Mouse (Mus musculus) thymus, postnatal 4 days (tissue): Measurements from ENCODE around the gene Exoc6.
"Not testable (repeated sequence)": the region's sequence is repeated elsewhere in the genome, so short reads cannot be mapped to it uniquely, and the experiment has no call there.

Experiments
- DNase-seq: peaks from one replicate; pipeline ENCODE4 v3.0.0; 2021

The Exoc6 gene

DNA sequence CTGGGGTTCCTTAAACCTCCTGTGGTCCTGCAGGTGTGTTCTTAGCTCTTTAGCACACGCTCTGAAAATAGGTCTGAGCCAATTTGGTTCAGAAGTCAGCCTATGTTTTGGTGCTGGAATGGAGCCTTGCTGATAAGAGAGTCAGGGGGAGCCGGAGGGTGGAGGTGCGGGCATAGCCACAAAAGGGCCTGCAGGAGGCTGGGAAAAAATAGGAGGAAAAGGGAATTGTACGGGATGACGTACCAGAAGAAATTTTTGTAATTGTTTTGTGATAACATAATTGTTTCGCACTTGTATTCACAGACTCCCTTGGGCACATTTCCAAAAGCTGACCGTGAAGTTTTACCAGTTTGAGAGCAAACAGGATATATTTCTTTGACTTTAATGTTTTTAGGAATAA is 10.0 kb upstream of the Exoc6 start:
- no peak for DNase-seq

GRCm38 (mm10) chr19:37543537-37544326 is 6.5 kb upstream of the Exoc6 start:
- DNase-seq: peak; percentile 31

DNA sequence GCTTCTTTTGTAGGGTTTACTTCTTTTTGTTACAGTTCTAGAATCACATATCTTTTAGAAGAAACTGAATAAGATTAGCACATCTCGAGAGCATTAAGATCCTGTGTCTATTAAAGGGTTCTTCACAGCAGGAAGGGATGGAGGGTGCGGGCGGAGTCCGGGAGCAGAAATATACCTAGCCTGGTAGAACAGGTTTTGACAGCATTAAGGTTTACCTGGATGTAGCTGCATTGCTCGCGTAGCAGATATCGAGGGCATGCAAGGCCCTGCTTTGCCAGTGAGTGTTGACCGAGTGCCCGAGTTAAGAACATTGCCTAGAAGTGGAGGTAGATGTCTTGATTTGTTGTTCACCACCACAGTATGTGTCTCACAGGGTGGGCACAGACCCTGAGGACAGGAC is 5.7 kb upstream of the Exoc6 start:
- DNase-seq: no peak

GRCm38 (mm10) chr19:37545231-37545630 is 5.0 kb upstream of the Exoc6 start:
- DNase-seq: no peak

DNA sequence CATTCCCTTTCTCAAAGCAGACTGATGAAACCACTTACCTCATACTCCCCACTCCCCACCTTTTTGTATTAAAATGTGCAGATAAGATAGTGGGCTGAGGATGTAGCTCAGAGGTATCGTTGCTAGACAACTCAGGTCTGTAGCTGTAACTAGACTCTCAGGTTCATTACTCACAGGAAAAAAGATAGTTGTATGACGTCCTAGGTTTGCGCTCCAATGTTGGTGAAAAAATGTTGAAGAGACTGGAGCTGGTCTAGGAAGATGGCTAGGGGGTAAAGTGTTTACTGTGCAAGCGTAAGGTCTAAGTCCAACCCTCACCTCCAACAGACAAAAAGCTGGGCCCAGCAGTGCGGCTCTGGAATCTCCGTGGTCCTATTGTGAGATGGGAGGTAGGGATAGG is 4.5 kb upstream of the Exoc6 start:
- DNase-seq: no peak

DNA sequence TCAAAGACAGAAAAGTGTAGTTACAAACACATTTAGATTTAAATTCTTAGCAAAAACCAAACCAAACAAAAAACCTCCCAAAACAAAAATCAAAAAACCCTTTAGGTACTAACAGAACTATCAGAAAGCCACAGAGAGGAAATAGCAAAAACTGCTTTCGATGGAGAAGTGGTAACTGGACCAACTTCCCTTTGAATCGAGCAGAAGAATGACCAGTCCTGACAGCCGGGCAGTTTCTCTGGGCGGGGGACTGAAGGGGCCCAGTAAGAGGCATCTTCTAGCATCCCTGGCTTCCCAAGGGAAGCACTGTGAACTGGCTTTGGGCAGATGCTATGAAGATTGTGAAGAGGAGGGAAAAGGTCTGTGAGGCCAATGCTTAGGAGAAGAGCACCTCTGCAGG is 3.4 kb upstream of the Exoc6 start:
- DNase-seq: no peak

DNA sequence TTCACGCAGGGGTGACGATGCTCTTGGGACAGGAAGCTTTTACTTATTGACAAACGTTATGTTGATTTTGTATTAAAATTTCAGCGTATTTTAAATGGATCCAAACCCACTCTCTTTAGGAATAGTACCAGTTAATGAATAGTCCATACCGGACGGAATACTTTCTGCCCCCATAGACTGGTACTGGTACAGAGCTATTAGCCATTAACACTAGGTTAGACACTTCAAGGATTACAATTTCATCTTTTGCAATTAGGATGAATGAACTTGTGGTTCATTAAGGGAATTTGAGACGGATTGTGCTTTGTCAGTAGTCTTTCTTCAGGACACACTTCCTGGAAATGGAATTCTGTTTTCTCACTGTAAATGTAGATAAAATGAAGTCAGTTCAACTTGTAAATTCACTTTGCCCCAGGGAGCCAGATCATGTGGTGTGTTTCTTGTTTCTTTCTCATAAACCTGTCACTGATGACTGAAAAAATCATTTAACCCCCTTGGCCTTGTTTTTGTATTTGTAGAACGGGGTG is 885 bp downstream of the Exoc6 start:
- DNase-seq: no peak

GRCm38 (mm10) chr19:37553376-37554265 is 3.4 kb downstream of the Exoc6 start:
- DNase-seq: no peak

GRCm38 (mm10) chr19:37554266-37554650 is 4.0 kb downstream of the Exoc6 start:
- not testable (repeated sequence) for DNase-seq

DNA sequence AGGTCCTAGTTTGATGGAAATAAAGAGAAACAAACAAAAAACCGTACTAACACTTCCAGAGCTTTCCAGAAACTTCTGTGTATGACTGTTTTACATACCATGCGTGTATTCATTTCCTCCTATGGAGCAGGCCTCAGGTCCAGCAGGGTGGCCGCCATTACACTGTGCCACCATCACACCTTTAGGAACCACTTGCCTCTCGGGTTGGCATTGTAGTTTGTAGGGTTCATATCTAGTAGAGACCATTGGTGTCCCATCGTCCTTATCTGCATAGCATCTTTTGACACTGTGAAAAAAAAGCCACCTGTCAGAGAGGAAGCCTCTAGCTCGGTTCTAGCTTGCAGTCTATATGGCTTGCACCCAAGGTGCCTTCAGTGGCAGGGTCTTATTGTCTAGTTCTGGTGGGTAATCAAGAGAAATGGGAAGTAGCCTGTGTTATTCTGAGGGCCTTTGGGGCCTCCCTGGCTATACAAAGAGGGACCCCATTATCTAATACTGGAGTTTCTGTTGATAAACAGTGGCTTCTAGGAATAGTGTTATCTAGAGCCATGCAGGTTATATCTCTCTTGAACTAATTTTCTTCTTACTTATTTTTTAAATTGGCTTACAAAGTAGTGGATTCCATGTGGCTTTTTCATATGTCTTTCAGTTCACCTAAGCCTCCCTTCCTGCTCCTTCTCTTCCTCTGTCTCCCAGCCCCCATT is 5.8 kb downstream of the Exoc6 start:
- DNase-seq: no peak

- no peak for DNase-seq
Measured at GRCm38 (mm10) chr19:37557898-37558297, 7.7 kb downstream of the Exoc6 start.

- DNase-seq: peak; percentile 70
Measured at GRCm38 (mm10) chr19:37559286-37560079, 9.3 kb downstream of the Exoc6 start.

DNA sequence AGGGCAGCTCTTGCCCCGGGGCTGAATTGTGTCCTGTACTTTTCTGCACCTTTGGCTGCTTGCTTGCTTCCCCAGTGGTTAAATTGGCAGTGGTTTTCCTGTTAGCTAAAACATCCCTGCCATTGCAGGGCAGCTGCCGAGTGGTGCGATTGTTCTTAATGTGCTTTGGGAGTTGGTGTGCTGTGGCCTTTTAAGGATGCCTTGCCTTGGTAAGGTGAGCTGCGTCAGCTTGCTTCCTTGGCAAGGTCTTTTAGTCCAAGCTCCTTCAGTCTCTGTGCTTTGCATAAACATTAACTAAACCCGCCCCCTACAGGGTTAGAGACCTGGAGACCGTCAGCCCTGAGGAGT is 9.8 kb downstream of the Exoc6 start:
- peak; percentile 55 for DNase-seq

DNA sequence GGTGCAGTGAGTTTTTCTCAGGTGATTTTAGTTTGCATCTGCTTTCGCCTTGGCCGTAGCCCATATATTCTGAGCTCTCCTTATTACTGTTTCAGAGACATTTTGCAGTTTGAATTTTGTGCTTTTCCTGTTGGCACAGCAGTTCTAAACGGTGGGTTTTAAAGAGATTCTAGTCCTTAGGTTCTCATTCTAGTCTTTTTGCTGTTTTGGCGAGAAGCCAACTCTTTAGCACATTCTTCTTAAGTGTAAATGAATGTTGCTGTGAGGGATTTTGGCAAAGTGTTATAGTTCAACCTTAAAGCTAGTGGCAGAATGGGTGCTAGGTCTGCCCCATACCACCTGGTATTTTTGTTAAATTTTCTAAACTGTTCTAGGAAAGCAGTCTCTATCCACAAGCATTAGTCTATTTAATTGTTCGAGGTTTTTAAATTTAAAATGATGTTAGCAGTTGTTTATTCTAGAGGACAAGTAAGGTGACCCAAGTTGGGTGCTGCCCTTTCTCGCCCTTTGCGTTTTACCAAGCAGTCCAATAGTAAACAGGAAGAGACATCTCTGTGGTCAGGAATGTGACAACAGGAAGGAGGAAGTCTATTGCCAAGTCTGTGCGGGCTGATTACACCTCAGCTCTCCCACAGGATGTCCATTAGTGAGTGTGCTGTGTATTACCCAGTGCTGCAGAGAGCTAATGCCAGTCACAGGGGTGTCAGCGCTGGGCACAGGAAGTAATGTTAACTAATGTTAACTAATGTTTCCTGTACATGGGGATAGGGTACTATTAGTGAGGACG is 11.1 kb downstream of the Exoc6 start:
- no peak for DNase-seq

DNA sequence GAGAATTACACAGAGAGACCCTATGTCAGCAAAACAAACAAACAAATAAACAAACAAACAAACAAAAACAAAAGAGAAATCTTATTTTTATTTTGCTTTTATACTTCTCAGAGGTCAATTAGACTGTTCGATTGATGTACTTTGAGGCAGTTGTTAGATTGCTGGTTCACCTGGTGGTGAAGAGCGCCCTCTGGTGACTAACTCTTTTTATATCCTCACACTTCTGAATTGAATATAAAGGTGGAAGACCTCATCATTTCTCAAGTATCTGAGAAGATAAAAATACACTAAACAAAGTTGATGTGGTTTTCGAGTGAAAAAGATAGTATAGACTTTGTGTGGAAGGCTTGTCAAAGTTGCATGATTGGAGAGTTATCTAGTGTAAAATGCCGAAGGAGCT is 13.5 kb downstream of the Exoc6 start:
- peak; percentile 54 for DNase-seq

DNA sequence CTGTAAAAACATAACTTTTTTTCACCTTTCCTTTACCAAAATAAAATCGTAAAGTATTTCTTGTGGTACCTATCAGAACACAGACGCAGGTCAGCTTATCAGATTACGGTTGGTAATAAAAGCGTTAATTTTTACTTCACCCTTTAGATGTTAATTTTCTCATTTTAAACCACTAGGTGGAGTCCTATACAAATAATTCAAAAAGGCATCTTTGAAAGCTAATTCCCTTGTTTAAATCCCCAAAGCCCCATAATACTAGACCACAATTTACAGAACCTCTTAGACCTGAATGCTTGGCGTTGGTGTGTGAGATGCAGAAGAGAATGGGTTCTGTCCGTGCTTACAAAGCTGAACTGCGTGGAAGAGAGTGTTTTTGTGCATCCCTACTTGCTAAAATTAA is 15.6 kb downstream of the Exoc6 start:
- DNase-seq: no peak

GRCm38 (mm10) chr19:37569186-37569754 is 19.1 kb downstream of the Exoc6 start:
- no peak for DNase-seq

DNA sequence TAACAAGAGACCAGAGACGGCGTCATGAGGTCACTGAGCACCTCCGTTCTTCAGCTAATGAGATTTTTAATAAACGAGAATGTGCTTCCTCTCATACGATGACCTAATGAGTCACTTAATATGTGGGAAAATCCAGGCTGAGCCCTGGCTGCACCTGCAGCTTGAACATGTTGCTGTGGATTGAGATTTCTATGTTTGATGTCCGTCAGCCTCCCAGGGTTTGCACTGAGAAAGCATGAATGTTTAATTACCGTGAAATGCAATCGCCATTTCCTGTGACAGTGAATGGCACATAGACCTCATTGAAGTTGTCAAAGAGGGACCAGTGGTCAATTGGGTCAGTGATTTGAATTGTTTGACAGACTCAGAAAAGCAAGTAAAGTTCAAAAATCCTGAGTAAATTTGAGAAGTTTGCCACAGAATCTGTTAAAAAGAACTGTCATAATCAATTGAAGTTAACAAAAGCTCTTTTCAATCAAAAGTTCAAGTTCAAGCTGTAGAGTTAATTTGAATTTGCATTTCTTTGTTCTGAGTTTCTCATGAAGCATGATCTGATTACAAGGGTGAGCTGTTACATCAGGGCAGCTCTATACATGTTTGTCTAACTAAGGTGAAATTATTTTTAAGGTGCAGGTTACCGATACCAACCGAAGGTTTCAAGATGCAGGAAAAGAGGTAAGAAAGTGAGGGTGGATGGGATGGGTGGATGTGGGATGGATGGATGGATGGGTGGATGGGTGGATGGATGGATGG is 20.9 kb downstream of the Exoc6 start:
- DNase-seq: no peak

DNA sequence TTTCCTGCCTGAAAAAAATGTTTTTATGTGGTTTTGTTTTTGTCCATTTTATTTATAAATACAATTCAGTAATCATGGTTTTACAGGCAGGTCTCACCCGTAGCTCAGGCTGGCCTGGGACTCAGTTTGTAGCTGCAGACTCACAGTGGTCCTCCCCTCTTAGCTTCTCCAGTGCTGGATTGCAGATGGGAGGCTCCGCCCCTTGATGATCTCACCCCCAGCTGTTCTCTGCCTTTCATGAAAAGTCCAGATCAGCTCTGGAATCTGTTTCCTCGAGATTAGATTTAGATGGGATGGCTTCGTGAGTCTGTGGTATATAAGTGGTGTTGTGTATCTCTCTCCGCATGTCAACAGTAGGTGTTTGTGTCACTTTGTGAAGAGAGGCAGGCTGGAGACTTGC is 24.6 kb downstream of the Exoc6 start:
- no peak for DNase-seq

DNA sequence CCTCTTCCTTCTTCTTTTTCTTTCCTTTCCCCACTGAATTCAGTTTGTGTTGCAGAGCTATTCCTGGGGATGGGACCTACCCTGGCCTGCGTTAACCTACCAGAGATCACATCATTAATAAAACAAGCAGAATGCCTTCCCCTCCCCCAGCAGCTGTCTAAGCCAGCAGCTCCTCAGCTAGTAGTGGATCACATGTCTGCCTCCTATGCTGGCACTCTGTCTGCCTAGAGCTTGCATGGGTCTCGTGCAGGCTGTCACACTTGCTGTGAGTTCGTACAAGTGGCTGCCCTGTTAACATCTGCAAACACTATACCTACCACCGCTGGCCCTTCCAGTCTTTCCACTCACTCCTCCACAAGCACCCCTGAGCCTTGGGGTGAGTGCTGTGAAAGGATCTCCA is 29.4 kb downstream of the Exoc6 start:
- DNase-seq: no peak

DNA sequence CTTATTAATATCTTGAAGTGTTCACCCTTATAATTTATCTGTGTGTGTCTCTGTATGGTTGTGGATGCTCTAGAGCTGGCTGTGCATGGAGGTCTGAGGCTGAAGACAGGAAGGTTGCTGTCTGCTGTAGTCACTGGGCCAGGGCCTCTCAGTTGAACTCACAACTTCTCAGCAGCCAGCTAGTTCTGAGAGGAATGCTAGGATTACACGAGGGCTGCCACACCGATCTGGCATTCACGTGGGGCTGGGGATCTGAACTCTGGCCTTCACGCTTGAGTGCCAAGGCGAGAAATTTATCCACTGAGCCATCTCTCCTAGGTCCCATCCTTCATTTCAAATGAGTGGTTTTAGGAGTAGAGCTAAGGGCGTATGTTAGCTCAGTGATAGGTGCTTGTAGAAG is 30.2 kb downstream of the Exoc6 start:
- DNase-seq: no peak
